25 mouse cellular contexts compared by ENCODE assay signal in the genomic region with DNA sequence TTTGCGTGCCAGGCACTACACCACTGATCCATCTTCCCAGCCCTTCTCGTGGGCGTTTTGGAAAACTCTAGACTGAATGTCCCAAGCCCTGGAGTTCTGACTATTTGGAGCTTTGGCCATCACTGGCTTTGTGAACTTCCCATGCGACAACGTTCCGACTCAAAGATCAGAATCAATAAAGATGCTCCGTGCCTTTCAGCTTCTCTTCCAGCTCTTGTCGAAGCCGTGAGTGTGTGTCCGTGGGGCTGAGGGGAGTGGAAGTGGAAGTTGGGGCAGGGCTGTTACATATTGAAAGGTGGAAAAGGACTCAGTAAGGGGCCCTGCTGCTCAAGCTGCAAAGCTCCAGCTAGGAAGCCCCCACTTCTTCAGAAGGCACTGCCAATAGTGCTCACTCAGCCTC.
"Had no signal": no experiment of that assay in that cellular context is flagged by ENCODE, and none has a peak within 500 bp of the region (broad histone marks: within the 10 kb centered on the region; RNA-seq: fewer than 3 reads in every experiment).

No protein-coding gene starts in this region.

- ATAC-seq: hindbrain, postnatal 0 days; intestine, embryonic 16.5 days; liver, embryonic 12.5 days had no signal

- H3K9me3 ChIP-seq: heart, embryonic 10.5 days; heart, embryonic 13.5 days; heart, embryonic 15.5 days; hindbrain, embryonic 13.5 days; hindbrain, embryonic 15.5 days; kidney, embryonic 15.5 days; limb, embryonic 13.5 days; limb, embryonic 15.5 days; liver, embryonic 12.5 days had no signal

- H3K36me3 ChIP-seq: heart, embryonic 10.5 days; heart, embryonic 13.5 days; heart, embryonic 15.5 days; hindbrain, embryonic 13.5 days; hindbrain, embryonic 15.5 days; kidney, embryonic 15.5 days; limb, embryonic 13.5 days; limb, embryonic 15.5 days; liver, embryonic 12.5 days had no signal

- H3K27ac ChIP-seq: heart, embryonic 10.5 days; heart, embryonic 13.5 days; heart, embryonic 15.5 days; hindbrain, embryonic 13.5 days; hindbrain, embryonic 15.5 days; hindbrain, postnatal 0 days; kidney, embryonic 15.5 days; kidney, postnatal 0 days; limb, embryonic 13.5 days; limb, embryonic 15.5 days; liver, embryonic 12.5 days had no signal

- H3K4me1 ChIP-seq: heart, embryonic 10.5 days; heart, embryonic 13.5 days; heart, embryonic 15.5 days; limb, embryonic 13.5 days; limb, embryonic 15.5 days; liver, embryonic 12.5 days had no signal

- H3K9ac ChIP-seq: heart, embryonic 13.5 days; heart, embryonic 15.5 days; hindbrain, embryonic 13.5 days; hindbrain, embryonic 15.5 days; kidney, embryonic 15.5 days; limb, embryonic 13.5 days; limb, embryonic 15.5 days; liver, embryonic 12.5 days had no signal

- H3K27me3 ChIP-seq: heart, embryonic 15.5 days; hindbrain, embryonic 13.5 days; hindbrain, embryonic 15.5 days; kidney, embryonic 15.5 days had no signal

- DNase-seq: gastrocnemius, postnatal 14 days; gastrocnemius, postnatal 36 days; heart, adult 18-20 months; heart, postnatal 14 days; heart, postnatal 36 days; kidney, adult 11 months; kidney, adult 2 months; kidney, adult 9 months; kidney, postnatal 14 days; kidney, postnatal 36 days; layer of hippocampus, adult 9-11 months; layer of hippocampus, postnatal 36 days; left cerebral cortex, postnatal 4 days had no signal

- H3K4me2 ChIP-seq: heart, embryonic 13.5 days; heart, embryonic 15.5 days; hindbrain, embryonic 13.5 days; hindbrain, embryonic 15.5 days; kidney, embryonic 15.5 days; limb, embryonic 13.5 days; limb, embryonic 15.5 days; liver, embryonic 12.5 days had no signal

- H3K4me3 ChIP-seq: heart, embryonic 10.5 days; heart, embryonic 13.5 days; heart, embryonic 15.5 days; hindbrain, embryonic 13.5 days; hindbrain, embryonic 15.5 days; kidney, embryonic 15.5 days; limb, embryonic 13.5 days; limb, embryonic 15.5 days; liver, embryonic 12.5 days had no signal
